Mouse (Mus musculus): Measurements from ENCODE around the gene Pkdrej.

DNA sequence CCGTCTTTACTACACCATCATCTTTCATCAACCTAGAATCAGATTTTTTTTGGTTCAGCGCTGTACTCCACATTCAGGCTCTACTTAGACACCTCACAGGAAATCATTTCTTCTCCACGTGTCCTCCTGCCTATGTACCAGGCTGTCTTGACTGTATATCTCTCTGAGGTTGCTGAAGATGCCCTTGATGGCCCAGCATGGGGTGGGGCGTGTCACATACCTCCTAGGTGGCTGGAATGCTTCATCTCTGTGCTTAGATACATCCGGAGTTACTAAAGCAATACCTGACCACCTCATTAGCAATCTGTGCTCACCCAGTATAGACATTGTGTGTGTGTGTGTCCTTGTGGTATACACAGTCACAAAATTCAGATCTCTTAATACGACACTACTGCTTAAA lies 26.0 kb downstream of the Pkdrej start:
- TF ChIP-seq POLR2A (IDR thresholded peaks at IDR 0.05; ENCODE audit: low read depth, low read length) (no peak), CTCF (conservative IDR thresholded peaks at IDR 0.05; ENCODE audit: insufficient read depth, insufficient read length, low read depth, low read length) (no peak)
